Mouse (Mus musculus) CH12.LX (cell line): Measurements from ENCODE around the gene Gxylt1.

ENCODE experiments used
- CTCF ChIP-seq, 2 experiments: IDR thresholded peaks in 1 of 2; conservative IDR thresholded peaks in 1 of 2; 2 replicates each; pipeline ENCODE4 v1.5.1; 2011 to 2012; ENCODE audit warnings: low read depth in 2 of 2, low read length in 2 of 2, improper control_type of control experiment in 1 of 2, inconsistent platforms in 1 of 2, mild to moderate bottlenecking in 1 of 2, moderate library complexity in 1 of 2
- GABPA ChIP-seq: IDR thresholded peaks from 2 replicates; pipeline ENCODE4 v1.6.1; 2012; ENCODE audit warnings: low read depth, low read length, improper control_type of control experiment, inconsistent platforms; ENCODE audit not compliant: insufficient replicate concordance
- POLR2A ChIP-seq: IDR thresholded peaks from 2 replicates; pipeline ENCODE4 v1.6.1; 2011; ENCODE audit warnings: low read depth, mild to moderate bottlenecking, improper control_type of control experiment, low read length
- ZC3H11A ChIP-seq: IDR thresholded peaks from 2 replicates; pipeline ENCODE4 v1.6.1; 2012; ENCODE audit warnings: low read depth, mild to moderate bottlenecking, inconsistent platforms, low read length, improper control_type of control experiment
- ZKSCAN1 ChIP-seq: IDR thresholded peaks from 2 replicates; pipeline ENCODE4 v1.6.1; 2012; ENCODE audit warnings: low read depth, inconsistent platforms, low read length, improper control_type of control experiment, borderline replicate concordance

GRCm38 (mm10) chr15:93272948-93273347 is 2.0 kb downstream of the Gxylt1 start:
- TF ChIP-seq POLR2A = no peak
- TF ChIP-seq ZKSCAN1 = no peak
- TF ChIP-seq CTCF (conservative IDR thresholded peaks at IDR 0.05 in 1 of 2, IDR thresholded peaks at IDR 0.05 in 1 of 2; ENCODE audit: low read depth in 2 of 2, low read length in 2 of 2) = no peak
- TF ChIP-seq ZC3H11A = no peak
- TF ChIP-seq GABPA = no peak
